Mouse (Mus musculus) c-Kit-negative CD71-positive TER-119-positive erythroid progenitor cells, embryonic 14.5 days (primary cell): Measurements from ENCODE around the gene Rnf157.

ENCODE experiments used
- DNase-seq: peaks from one replicate; pipeline ENCODE4 v3.0.0-alpha.2; 2013; ENCODE audit warnings: low read depth, low spot score

Gene Rnf157

GRCm38 (mm10) chr11:116412904-116413630 lies at the start of gene Rnf157:
TSS of gene Rnf157 (minus strand) at chr11:116413032.
- DNase-seq, result no peak

GRCm38 (mm10) chr11:116459786-116460185 lies 47.0 kb upstream of the Rnf157 start:
- no peak for DNase-seq

GRCm38 (mm10) chr11:116456234-116456633 lies 43.4 kb upstream of the Rnf157 start:
- no peak for DNase-seq

- DNase-seq, result no peak
These were observed 41.1 kb upstream of the Rnf157 start for GRCm38 (mm10) chr11:116453889-116454288.

GRCm38 (mm10) chr11:116449341-116449740 lies 36.5 kb upstream of the Rnf157 start:
- no peak for DNase-seq

GRCm38 (mm10) chr11:116447822-116448221 lies 35.0 kb upstream of the Rnf157 start:
- DNase-seq, result no peak

- no peak for DNase-seq
These were observed 33.6 kb upstream of the Rnf157 start for GRCm38 (mm10) chr11:116446308-116446887.

- peak; percentile 80 for DNase-seq
These were observed 32.9 kb upstream of the Rnf157 start for GRCm38 (mm10) chr11:116445596-116446307.

- no peak for DNase-seq
These were observed 31.1 kb upstream of the Rnf157 start for GRCm38 (mm10) chr11:116443935-116444334.

GRCm38 (mm10) chr11:116443311-116443710 lies 30.5 kb upstream of the Rnf157 start:
- DNase-seq, result no peak

GRCm38 (mm10) chr11:116442867-116443177 lies 30.0 kb upstream of the Rnf157 start:
- no peak for DNase-seq

- DNase-seq, result no peak
These were observed 29.5 kb upstream of the Rnf157 start for GRCm38 (mm10) chr11:116442129-116442866.

GRCm38 (mm10) chr11:116440408-116441068 lies 27.7 kb upstream of the Rnf157 start:
- DNase-seq, result no peak

GRCm38 (mm10) chr11:116439269-116440240 lies 26.7 kb upstream of the Rnf157 start:
- no peak for DNase-seq

GRCm38 (mm10) chr11:116437541-116437940 lies 24.7 kb upstream of the Rnf157 start:
- no peak for DNase-seq

- no peak for DNase-seq
These were observed 24.0 kb upstream of the Rnf157 start for GRCm38 (mm10) chr11:116436725-116437331.

- no peak for DNase-seq
These were observed 23.3 kb upstream of the Rnf157 start for GRCm38 (mm10) chr11:116435992-116436724.

GRCm38 (mm10) chr11:116434967-116435752 lies 22.3 kb upstream of the Rnf157 start:
- no peak for DNase-seq
